Mouse (Mus musculus) embryo, embryonic 10.5 days (tissue): ENCODE measurements around the gene Rnd1.

ENCODE experiments used
- DNase-seq: peaks from one replicate; pipeline ENCODE4 v3.0.0-alpha.2; 2015; ENCODE audit warnings: low spot score

The Rnd1 gene

GRCm38 (mm10) chr15:98637155-98637554 is 40.1 kb downstream of the Rnd1 start:
- no peak for DNase-seq

GRCm38 (mm10) chr15:98636517-98636916 is 40.7 kb downstream of the Rnd1 start:
- DNase-seq: no peak

- peak; percentile 50 for DNase-seq
Measured at GRCm38 (mm10) chr15:98635291-98635841, 41.9 kb downstream of the Rnd1 start.

- peak; percentile 87 for DNase-seq
Measured at GRCm38 (mm10) chr15:98634541-98635081, 42.6 kb downstream of the Rnd1 start.

- DNase-seq: no peak
Measured at GRCm38 (mm10) chr15:98633822-98634470, 43.3 kb downstream of the Rnd1 start.

GRCm38 (mm10) chr15:98632921-98633320 is 44.3 kb downstream of the Rnd1 start:
- peak; percentile 57 for DNase-seq

- peak; percentile 77 for DNase-seq
Measured at GRCm38 (mm10) chr15:98632107-98632744, 45.0 kb downstream of the Rnd1 start.

- peak; percentile 88 for DNase-seq
Measured at GRCm38 (mm10) chr15:98631493-98631892, 45.8 kb downstream of the Rnd1 start.

- no peak for DNase-seq
Measured at GRCm38 (mm10) chr15:98630540-98630939, 46.7 kb downstream of the Rnd1 start, which contains the start of gene Cacnb3. Gene Cacnb3, plus strand, starts transcription at chr15:98630840.

- DNase-seq: no peak
Measured at GRCm38 (mm10) chr15:98629464-98629863, 47.8 kb downstream of the Rnd1 start.

GRCm38 (mm10) chr15:98628589-98629254 is 48.5 kb downstream of the Rnd1 start:
- peak; percentile 69 for DNase-seq

GRCm38 (mm10) chr15:98626487-98627212 is 50.6 kb downstream of the Rnd1 start:
- DNase-seq: no peak

GRCm38 (mm10) chr15:98626078-98626477 is 51.2 kb downstream of the Rnd1 start:
- DNase-seq: no peak

- DNase-seq: no peak
Measured at GRCm38 (mm10) chr15:98623361-98623821, 53.9 kb downstream of the Rnd1 start.

- DNase-seq: no peak
Measured at GRCm38 (mm10) chr15:98622721-98623120, 54.5 kb downstream of the Rnd1 start.

- DNase-seq: no peak
Measured at GRCm38 (mm10) chr15:98622199-98622598, 55.1 kb downstream of the Rnd1 start.

- DNase-seq: peak; percentile 95
Measured at GRCm38 (mm10) chr15:98617176-98617537, 60.1 kb downstream of the Rnd1 start.

GRCm38 (mm10) chr15:98616362-98617175 is 60.7 kb downstream of the Rnd1 start:
- DNase-seq: no peak

- no peak for DNase-seq
Measured at GRCm38 (mm10) chr15:98615751-98616150, 61.5 kb downstream of the Rnd1 start.

- DNase-seq: no peak
Measured at GRCm38 (mm10) chr15:98614971-98615370, 62.3 kb downstream of the Rnd1 start.

- no peak for DNase-seq
Measured at GRCm38 (mm10) chr15:98614551-98614950, 62.7 kb downstream of the Rnd1 start.
